Mouse (Mus musculus): ENCODE measurements around the gene 6030408B16Rik.

DNA sequence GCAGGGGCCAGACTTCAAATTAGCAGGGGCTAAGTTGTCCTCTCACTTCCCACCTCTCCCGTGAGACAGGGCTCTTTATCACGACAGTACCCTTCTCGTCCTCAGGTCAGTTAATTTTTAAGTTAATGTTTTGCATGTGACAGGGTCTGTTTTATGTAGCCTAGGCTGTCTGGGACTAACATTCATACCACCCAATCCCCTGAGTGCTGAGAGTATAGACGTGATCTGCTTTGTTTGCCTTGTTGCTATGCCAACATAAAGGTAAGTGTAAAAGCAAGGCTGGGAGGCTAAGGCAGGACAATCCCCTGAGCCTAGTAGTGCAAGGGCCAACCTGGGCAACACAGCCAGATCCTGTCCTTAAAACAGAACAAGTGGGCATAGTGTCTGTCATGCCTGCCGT is 16.5 kb downstream of the 6030408B16Rik start:
- TF ChIP-seq CTCF (IDR thresholded peaks at IDR 0.05; ENCODE audit: insufficient read depth, low read depth, low read length) (no peak), POLR2A (IDR thresholded peaks at IDR 0.05; ENCODE audit: insufficient read depth, low read depth, low read length) (no peak)
